Mouse (Mus musculus): ENCODE measurements around the gene Thbd. TPM values are rescaled to one million over a fixed set of nuclear protein-coding genes. Genes with fewer than 3 reads are reported as not detected.

Thbd gene
- polyA plus RNA-seq, 1 experiment, result 13.1 TPM

DNA sequence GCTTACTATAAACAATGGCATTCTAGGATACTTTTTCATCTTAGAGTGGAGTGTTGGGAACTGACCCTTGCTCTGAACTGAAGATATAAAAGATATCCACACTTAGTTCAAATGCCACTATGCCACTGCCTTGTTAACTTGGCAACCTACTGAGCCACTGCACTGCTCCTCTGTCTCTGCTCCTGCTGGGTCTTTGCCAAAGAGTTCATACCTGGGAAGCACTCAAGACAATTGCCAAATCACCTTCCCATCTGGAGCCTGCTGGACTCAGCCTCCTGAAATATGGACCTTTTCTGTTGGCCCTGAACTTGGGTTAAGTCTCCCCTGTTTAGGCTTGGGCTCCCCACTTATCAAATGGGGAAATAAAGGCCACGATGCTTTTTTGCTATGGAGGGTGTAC, 41.7 kb upstream of the Thbd start:
- no peaks in the 10 kb centered on the region; the same call in 1 of the 2 replicates for H3K4me1 ChIP-seq (replicated peaks; ENCODE audit: control insufficient read depth, insufficient read depth, low read length)
- TF ChIP-seq POLR2A (IDR thresholded peaks at IDR 0.05; ENCODE audit: control insufficient read depth, extremely low read depth, insufficient read depth, low read length, poor library complexity), result no peak
- no peak for DNase-seq
- no peak overlapping the region for H3K27ac ChIP-seq (ENCODE audit: control insufficient read depth, insufficient read depth, low read length)
- H3K27me3 ChIP-seq (ENCODE audit: control insufficient read depth, insufficient read depth, low read length), result no peaks in the 10 kb centered on the region
- H3K36me3 ChIP-seq (ENCODE audit: control insufficient read depth, insufficient read depth, low read length), result no peaks in the 10 kb centered on the region
- WGBS, result 94% methylated on average over 1 of the region's 1 CpGs
- no peak overlapping the region for H3K4me3 ChIP-seq (ENCODE audit: control insufficient read depth, insufficient read depth, low read length)

- no peak overlapping the region for H3K4me3 ChIP-seq (ENCODE audit: control insufficient read depth, insufficient read depth, low read length)
- no peaks in the 10 kb centered on the region for H3K27me3 ChIP-seq (ENCODE audit: control insufficient read depth, insufficient read depth, low read length)
- 75% methylated on average over 3 of the region's 3 CpGs for WGBS
- no peaks in the 10 kb centered on the region for H3K36me3 ChIP-seq (ENCODE audit: control insufficient read depth, insufficient read depth, low read length)
- DNase-seq, result no peak
- no peak overlapping the region for H3K27ac ChIP-seq (ENCODE audit: control insufficient read depth, insufficient read depth, low read length)
- peaks cover 21% of the 10 kb centered on the region for H3K4me1 ChIP-seq (replicated peaks; ENCODE audit: control insufficient read depth, insufficient read depth, low read length)
- TF ChIP-seq CTCF (IDR thresholded peaks at IDR 0.05; ENCODE audit: borderline replicate concordance, control insufficient read depth, extremely low read depth, insufficient read depth, low read length, poor library complexity) (no peak), POLR2A (IDR thresholded peaks at IDR 0.05; ENCODE audit: control insufficient read depth, extremely low read depth, insufficient read depth, low read length, poor library complexity) (no peak)
Measured at GRCm38 (mm10) chr2:148446446-148446845, 38.5 kb upstream of the Thbd start.

- no peak for DNase-seq
- H3K27ac ChIP-seq (ENCODE audit: control insufficient read depth, insufficient read depth, low read length), result no peak overlapping the region
- 95% methylated on average over 1 of the region's 1 CpGs for WGBS
- TF ChIP-seq POLR2A (IDR thresholded peaks at IDR 0.05; ENCODE audit: control insufficient read depth, extremely low read depth, insufficient read depth, low read length, poor library complexity) (no peak), CTCF (IDR thresholded peaks at IDR 0.05; ENCODE audit: borderline replicate concordance, control insufficient read depth, extremely low read depth, insufficient read depth, low read length, poor library complexity) (no peak)
- H3K27me3 ChIP-seq (ENCODE audit: control insufficient read depth, insufficient read depth, low read length), result no peaks in the 10 kb centered on the region
- H3K4me3 ChIP-seq (ENCODE audit: control insufficient read depth, insufficient read depth, low read length), result no peak overlapping the region
- H3K4me1 ChIP-seq (replicated peaks; ENCODE audit: control insufficient read depth, insufficient read depth, low read length), result peaks cover 24% of the 10 kb centered on the region
- no peaks in the 10 kb centered on the region for H3K36me3 ChIP-seq (ENCODE audit: control insufficient read depth, insufficient read depth, low read length)
Measured at GRCm38 (mm10) chr2:148445616-148446015, 37.6 kb upstream of the Thbd start.

DNA sequence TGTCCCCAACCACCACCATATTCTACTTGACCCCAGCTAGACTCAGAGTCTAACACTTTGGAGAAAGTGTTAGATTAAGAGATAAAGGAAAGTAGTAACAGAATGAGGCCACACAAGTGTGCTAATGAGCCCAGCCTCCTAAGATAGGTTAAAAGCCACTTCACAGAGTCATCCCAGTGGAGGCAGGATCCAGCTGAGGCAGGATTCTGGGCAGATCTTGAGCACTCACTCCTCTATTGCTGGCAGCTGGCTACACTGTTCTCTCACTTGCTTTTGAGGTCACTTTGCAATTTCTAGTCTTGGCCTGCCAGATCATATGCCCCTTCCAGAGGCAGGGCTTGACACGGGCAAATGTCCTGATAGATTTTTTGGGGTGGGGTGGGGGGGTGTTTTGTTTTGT, 36.5 kb upstream of the Thbd start:
- Histone ChIP-seq H3K4me1 (replicated peaks; ENCODE audit: control insufficient read depth, insufficient read depth, low read length) (peaks cover 24% of the 10 kb centered on the region), H3K36me3 (ENCODE audit: control insufficient read depth, insufficient read depth, low read length) (no peaks in the 10 kb centered on the region), H3K27me3 (ENCODE audit: control insufficient read depth, insufficient read depth, low read length) (no peaks in the 10 kb centered on the region), H3K4me3 (ENCODE audit: control insufficient read depth, insufficient read depth, low read length) (no peak overlapping the region), H3K27ac (ENCODE audit: control insufficient read depth, insufficient read depth, low read length) (no peak overlapping the region)
- DNase-seq, result no peak
- 65% methylated on average over 1 of the region's 1 CpGs for WGBS
- TF ChIP-seq CTCF (IDR thresholded peaks at IDR 0.05; ENCODE audit: borderline replicate concordance, control insufficient read depth, extremely low read depth, insufficient read depth, low read length, poor library complexity), result no peak
- no peak for TF ChIP-seq POLR2A (IDR thresholded peaks at IDR 0.05; ENCODE audit: control insufficient read depth, extremely low read depth, insufficient read depth, low read length, poor library complexity)

- Histone ChIP-seq H3K4me1 (replicated peaks; ENCODE audit: control insufficient read depth, insufficient read depth, low read length) (peaks cover 24% of the 10 kb centered on the region), H3K27ac (ENCODE audit: control insufficient read depth, insufficient read depth, low read length) (peak within 1 kb of the TSS; percentile 26; the same call in 1 of the 2 replicates), H3K36me3 (ENCODE audit: control insufficient read depth, insufficient read depth, low read length) (no peaks in the 10 kb centered on the region), H3K27me3 (ENCODE audit: control insufficient read depth, insufficient read depth, low read length) (no peaks in the 10 kb centered on the region), H3K4me3 (ENCODE audit: control insufficient read depth, insufficient read depth, low read length) (peak within 1 kb of the TSS; percentile 33)
- peak; percentile 37 for DNase-seq
- TF ChIP-seq CTCF (IDR thresholded peaks at IDR 0.05; ENCODE audit: borderline replicate concordance, control insufficient read depth, extremely low read depth, insufficient read depth, low read length, poor library complexity) (no peak), POLR2A (IDR thresholded peaks at IDR 0.05; ENCODE audit: control insufficient read depth, extremely low read depth, insufficient read depth, low read length, poor library complexity) (no peak)
- WGBS, result 13% methylated on average over 13 of the region's 13 CpGs
Measured at GRCm38 (mm10) chr2:148443249-148443958, 35.4 kb upstream of the Thbd start, which contains the start of gene Cd93. Cd93 (minus strand) TSS chr2:148443563.

DNA sequence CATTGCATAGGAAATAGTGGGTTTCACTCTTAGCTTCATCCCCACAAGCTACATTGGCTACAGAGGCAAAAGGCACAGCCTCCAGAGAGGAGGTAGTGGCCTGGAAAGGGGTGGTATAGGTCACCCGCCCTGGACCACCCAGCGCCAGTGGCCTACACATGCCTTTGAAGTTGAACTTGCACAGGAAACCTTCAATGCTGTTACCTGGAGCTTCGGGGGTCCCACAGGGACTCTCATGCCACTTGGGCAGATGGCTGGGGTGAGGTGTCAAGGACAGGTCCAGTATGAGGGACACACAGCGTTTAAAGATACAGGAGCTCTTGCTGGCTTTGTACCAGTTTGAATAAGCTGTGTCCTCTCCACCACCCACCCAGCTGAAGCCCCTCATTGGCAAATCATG, 34.7 kb upstream of the Thbd start:
- peak; percentile 7 for DNase-seq
- Histone ChIP-seq H3K4me1 (replicated peaks; ENCODE audit: control insufficient read depth, insufficient read depth, low read length) (peaks cover 24% of the 10 kb centered on the region), H3K27me3 (ENCODE audit: control insufficient read depth, insufficient read depth, low read length) (no peaks in the 10 kb centered on the region), H3K36me3 (ENCODE audit: control insufficient read depth, insufficient read depth, low read length) (no peaks in the 10 kb centered on the region), H3K27ac (ENCODE audit: control insufficient read depth, insufficient read depth, low read length) (no peak overlapping the region; the same call in 1 of the 2 replicates), H3K4me3 (ENCODE audit: control insufficient read depth, insufficient read depth, low read length) (peak overlapping the region; percentile 33)
- WGBS, result 21% methylated on average over 4 of the region's 4 CpGs
- TF ChIP-seq POLR2A (IDR thresholded peaks at IDR 0.05; ENCODE audit: control insufficient read depth, extremely low read depth, insufficient read depth, low read length, poor library complexity) (no peak), CTCF (IDR thresholded peaks at IDR 0.05; ENCODE audit: borderline replicate concordance, control insufficient read depth, extremely low read depth, insufficient read depth, low read length, poor library complexity) (no peak)

Data from thymus, adult 2 months (tissue).